Mouse (Mus musculus) embryonic facial prominence, embryonic 15.5 days (tissue): Measurements from ENCODE around the gene Gtf2i. TPM values are rescaled to one million over a fixed set of nuclear protein-coding genes. Genes with fewer than 3 reads are reported as not detected.

ENCODE experiments used
- ATAC-seq: fragments of 200-750 bp; cut with Nextera tagmentation; 2 replicates; pipeline ENCODE4 v1.8.0; 2017; ENCODE audit warnings: low read depth, moderate TSS enrichment; ENCODE audit not compliant: insufficient number of reproducible peaks, low FRiP score, low TSS enrichment
- H3K27ac ChIP-seq: fragments of 300-500 bp; sonication (generic); replicated peaks from 2 replicates; pipeline ENCODE4 v1.5.1; 2015; ENCODE audit warnings: mild to moderate bottlenecking, inconsistent platforms
- H3K27me3 ChIP-seq: fragments of 300-500 bp; sonication (generic); 2 replicates; pipeline ENCODE4 v1.6.1; 2015; ENCODE audit warnings: inconsistent platforms
- H3K36me3 ChIP-seq: fragments of 300-500 bp; sonication (generic); 2 replicates; pipeline ENCODE4 v1.6.1; 2015; ENCODE audit warnings: mild to moderate bottlenecking, inconsistent platforms
- H3K4me1 ChIP-seq: fragments of 300-500 bp; sonication (generic); 2 replicates; pipeline ENCODE4 v1.6.1; 2015; ENCODE audit warnings: inconsistent platforms
- H3K4me2 ChIP-seq: fragments of 300-500 bp; sonication (generic); replicated peaks from 2 replicates; pipeline ENCODE4 v1.6.1; 2015; ENCODE audit warnings: mild to moderate bottlenecking, inconsistent platforms
- H3K4me3 ChIP-seq: fragments of 300-500 bp; sonication (generic); replicated peaks from 2 replicates; pipeline ENCODE4 v1.5.1; 2015; ENCODE audit warnings: mild to moderate bottlenecking, inconsistent platforms
- H3K9ac ChIP-seq: fragments of 300-500 bp; sonication (generic); 2 replicates; pipeline ENCODE4 v1.6.1; 2015; ENCODE audit warnings: inconsistent platforms
- H3K9me3 ChIP-seq: fragments of 300-500 bp; sonication (generic); replicated peaks from 2 replicates; pipeline ENCODE4 v1.6.1; 2016; ENCODE audit warnings: inconsistent platforms
- WGBS: fragments of 180-500 bp; shearing (Covaris S2); methylation state at CpG from one replicate; pipeline ENCODE4 v1.1.7; 2015; 5-methylcytosine and 5-hydroxymethylcytosine counted together
- polyA plus RNA-seq: library from polyadenylated mRNA; unstranded; fragments of >200 nt; fragmentation: Nextera tagmentation; extraction: Ambion mirVana; gene quantifications from 2 replicates; pipeline ENCODE4 v1.2.1, GENCODE M21; 2015

Gtf2i gene
- polyA plus RNA-seq, 1 experiment from 2014 or later = 202 TPM

DNA sequence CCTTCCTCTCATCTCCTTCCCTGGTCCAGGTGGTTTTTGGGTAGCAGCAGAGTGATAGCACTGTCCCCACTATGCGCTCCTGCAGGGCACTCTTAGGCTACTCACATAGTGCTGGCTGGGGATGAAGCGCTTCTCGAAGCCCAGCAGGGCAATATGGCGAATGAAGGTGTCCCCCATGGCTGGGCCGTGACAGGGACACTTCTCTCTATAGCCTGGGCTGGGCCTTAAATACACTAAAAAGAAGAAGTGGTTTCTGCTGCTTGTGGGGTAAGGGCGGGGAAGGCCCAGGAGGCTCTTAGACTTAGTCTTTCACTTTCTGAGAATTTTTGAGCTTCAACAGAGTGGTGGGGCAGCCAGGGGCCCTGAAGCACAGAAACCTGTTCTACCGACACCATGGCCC is 85.2 kb downstream of the Gtf2i start, which contains the start of gene Ncf1:
Gene Ncf1, minus strand, starts transcription at position 235 of the 400 bp plus-strand sequence.
- Histone ChIP-seq H3K4me1 (peaks cover 46% of the 10 kb centered on the region), H3K4me3 (no peak within 1 kb of the TSS), H3K36me3 (no peaks in the 10 kb centered on the region), H3K9me3 (no peaks in the 10 kb centered on the region), H3K27me3 (no peaks in the 10 kb centered on the region), H3K27ac (peak within 1 kb of the TSS; percentile 63), H3K9ac (no peak within 1 kb of the TSS), H3K4me2 (no peak within 1 kb of the TSS)
- 71% methylated on average over 7 of the region's 7 CpGs for WGBS
- ATAC-seq = no peak

- H3K9ac ChIP-seq = no peak overlapping the region
- no peak for ATAC-seq
- H3K4me2 ChIP-seq = no peak overlapping the region
- H3K27ac ChIP-seq = 0 out of 2 replicates have a peak overlapping the region, but pooled peaks have one; percentile 25
- H3K4me1 ChIP-seq = peaks cover 35% of the 10 kb centered on the region
- no peaks in the 10 kb centered on the region for H3K36me3 ChIP-seq
- H3K9me3 ChIP-seq = no peaks in the 10 kb centered on the region
- 63% methylated on average over 6 of the region's 6 CpGs for WGBS
- no peak overlapping the region for H3K4me3 ChIP-seq
- no peaks in the 10 kb centered on the region for H3K27me3 ChIP-seq
These were observed 86.3 kb downstream of the Gtf2i start for GRCm38 (mm10) chr5:134228249-134228638.

- Histone ChIP-seq H3K27ac (0 out of 2 replicates have a peak overlapping the region, but pooled peaks have one; percentile 25), H3K4me3 (no peak overlapping the region), H3K9ac (no peak overlapping the region)
These were observed 86.8 kb downstream of the Gtf2i start for GRCm38 (mm10) chr5:134227574-134228248.

DNA sequence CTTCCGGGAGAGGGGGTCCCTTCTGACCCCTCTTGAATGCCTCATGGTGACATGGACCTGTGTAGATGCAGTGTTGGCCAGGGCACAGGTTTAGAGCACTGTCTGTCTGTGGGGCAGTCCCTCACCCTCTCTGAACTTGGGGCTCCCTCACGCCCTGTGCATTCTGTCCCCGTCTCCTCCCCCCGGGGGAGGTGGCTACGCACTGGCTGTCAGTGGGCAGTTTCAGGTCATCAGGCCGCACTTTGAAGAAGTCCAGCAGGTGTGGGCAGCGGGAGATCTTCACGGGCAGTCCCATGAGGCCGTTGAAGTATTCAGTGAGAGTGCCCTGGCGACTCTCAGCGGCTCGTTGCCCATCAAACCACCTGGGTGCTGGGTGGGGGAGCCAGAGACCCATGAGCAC is 87.6 kb downstream of the Gtf2i start:
- Histone ChIP-seq H3K36me3 (no peaks in the 10 kb centered on the region), H3K9ac (no peak overlapping the region), H3K27ac (0 out of 2 replicates have a peak overlapping the region, but pooled peaks have one; percentile 1), H3K4me2 (no peak overlapping the region), H3K9me3 (no peaks in the 10 kb centered on the region), H3K4me3 (no peak overlapping the region), H3K4me1 (peaks cover 28% of the 10 kb centered on the region), H3K27me3 (peaks cover 8% of the 10 kb centered on the region; the same call in 1 of the 2 replicates)
- no peak for ATAC-seq
- WGBS = 67% methylated on average over 12 of the region's 12 CpGs

More at GRCm38 (mm10) chr5:134227574-134228248, 86.8 kb downstream of the Gtf2i start:
- WGBS = 38% methylated on average over 11 of the region's 11 CpGs
- H3K27me3 ChIP-seq = 0 out of 2 replicates have a peak, but pooled peaks cover under 1% of the 10 kb centered on the region
- H3K4me1 ChIP-seq = peaks cover 31% of the 10 kb centered on the region
- H3K4me2 ChIP-seq = no peak overlapping the region
- H3K9me3 ChIP-seq = no peaks in the 10 kb centered on the region
- ATAC-seq = no peak
- no peaks in the 10 kb centered on the region for H3K36me3 ChIP-seq

DNA sequence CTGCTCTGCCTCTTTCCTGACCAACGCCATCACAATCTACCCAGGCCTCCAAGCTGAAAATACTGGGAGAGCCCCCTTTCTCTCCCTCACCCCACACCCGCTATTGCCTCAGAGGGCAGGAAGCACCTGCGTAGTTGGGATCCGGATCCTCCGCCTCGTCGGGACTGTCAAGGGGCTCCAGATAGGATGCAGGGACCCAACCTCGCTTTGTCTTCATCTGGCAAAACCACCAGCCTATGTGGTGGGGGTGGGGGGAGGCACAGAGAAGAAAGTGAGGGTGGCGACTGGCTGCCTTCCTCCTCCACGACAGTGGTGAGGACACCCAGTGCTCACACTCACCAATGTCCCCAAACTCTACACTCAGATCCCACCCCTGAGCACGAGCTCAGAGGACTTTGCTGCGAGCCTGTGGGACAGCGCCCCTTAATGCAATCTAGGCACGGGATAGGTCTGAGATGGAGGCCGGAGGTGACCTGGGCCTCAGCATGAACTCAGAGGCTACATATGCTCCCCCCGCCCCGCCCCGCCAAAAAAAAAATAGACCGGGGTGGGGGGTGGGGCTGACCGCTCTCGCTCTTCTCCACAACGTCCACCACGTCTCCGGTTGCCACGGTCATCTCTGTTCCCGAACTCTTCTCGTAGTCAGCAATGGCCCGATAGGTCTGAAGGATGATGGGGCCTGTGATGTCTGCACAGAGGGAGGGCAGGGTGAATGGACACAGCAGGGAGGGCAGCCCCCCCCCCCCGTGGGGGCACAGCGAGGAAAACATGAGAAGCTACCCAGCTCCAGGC is 89.3 kb downstream of the Gtf2i start:
- Histone ChIP-seq H3K27me3 (peaks cover 10% of the 10 kb centered on the region; the same call in 1 of the 2 replicates), H3K4me3 (no peak overlapping the region), H3K9me3 (no peaks in the 10 kb centered on the region), H3K9ac (no peak overlapping the region), H3K4me2 (no peak overlapping the region), H3K4me1 (peaks cover 36% of the 10 kb centered on the region), H3K27ac (no peak overlapping the region), H3K36me3 (no peaks in the 10 kb centered on the region)
- WGBS = 76% methylated on average over 30 of the region's 30 CpGs
- no peak for ATAC-seq

- Histone ChIP-seq H3K9ac (peak overlapping the region; percentile 28; the same call in 1 of the 2 replicates), H3K9me3 (no peaks in the 10 kb centered on the region), H3K4me1 (peaks cover 23% of the 10 kb centered on the region), H3K27ac (no peak overlapping the region), H3K4me3 (peak overlapping the region; percentile 34), H3K27me3 (peaks cover 10% of the 10 kb centered on the region; the same call in 1 of the 2 replicates), H3K4me2 (peak overlapping the region; percentile 60), H3K36me3 (peaks cover 8% of the 10 kb centered on the region; the same call in 1 of the 2 replicates)
- 2% methylated on average over 36 of the region's 36 CpGs for WGBS
- ATAC-seq = no peak
These were observed 92.8 kb downstream of the Gtf2i start for GRCm38 (mm10) chr5:134221708-134222150.

GRCm38 (mm10) chr5:134221278-134221677 is 93.3 kb downstream of the Gtf2i start:
- Histone ChIP-seq H3K9me3 (no peaks in the 10 kb centered on the region), H3K4me3 (peak overlapping the region; percentile 34), H3K36me3 (peaks cover 13% of the 10 kb centered on the region; the same call in 1 of the 2 replicates), H3K27ac (no peak overlapping the region), H3K27me3 (peaks cover 10% of the 10 kb centered on the region; the same call in 1 of the 2 replicates), H3K4me2 (peak overlapping the region; percentile 60), H3K4me1 (peaks cover 18% of the 10 kb centered on the region), H3K9ac (no peak overlapping the region)
- 32% methylated on average over 4 of the region's 4 CpGs for WGBS
- ATAC-seq = no peak

GRCm38 (mm10) chr5:134217900-134218299 is 96.7 kb downstream of the Gtf2i start:
- H3K36me3 ChIP-seq = peaks cover 17% of the 10 kb centered on the region; the same call in 1 of the 2 replicates
- no peak overlapping the region for H3K9ac ChIP-seq
- peaks cover 16% of the 10 kb centered on the region for H3K4me1 ChIP-seq
- peaks cover 10% of the 10 kb centered on the region; the same call in 1 of the 2 replicates for H3K27me3 ChIP-seq
- 86% methylated on average over 7 of the region's 7 CpGs for WGBS
- no peak overlapping the region for H3K4me3 ChIP-seq
- H3K4me2 ChIP-seq = no peak overlapping the region
- H3K9me3 ChIP-seq = no peaks in the 10 kb centered on the region
- ATAC-seq = no peak
- H3K27ac ChIP-seq = no peak overlapping the region

DNA sequence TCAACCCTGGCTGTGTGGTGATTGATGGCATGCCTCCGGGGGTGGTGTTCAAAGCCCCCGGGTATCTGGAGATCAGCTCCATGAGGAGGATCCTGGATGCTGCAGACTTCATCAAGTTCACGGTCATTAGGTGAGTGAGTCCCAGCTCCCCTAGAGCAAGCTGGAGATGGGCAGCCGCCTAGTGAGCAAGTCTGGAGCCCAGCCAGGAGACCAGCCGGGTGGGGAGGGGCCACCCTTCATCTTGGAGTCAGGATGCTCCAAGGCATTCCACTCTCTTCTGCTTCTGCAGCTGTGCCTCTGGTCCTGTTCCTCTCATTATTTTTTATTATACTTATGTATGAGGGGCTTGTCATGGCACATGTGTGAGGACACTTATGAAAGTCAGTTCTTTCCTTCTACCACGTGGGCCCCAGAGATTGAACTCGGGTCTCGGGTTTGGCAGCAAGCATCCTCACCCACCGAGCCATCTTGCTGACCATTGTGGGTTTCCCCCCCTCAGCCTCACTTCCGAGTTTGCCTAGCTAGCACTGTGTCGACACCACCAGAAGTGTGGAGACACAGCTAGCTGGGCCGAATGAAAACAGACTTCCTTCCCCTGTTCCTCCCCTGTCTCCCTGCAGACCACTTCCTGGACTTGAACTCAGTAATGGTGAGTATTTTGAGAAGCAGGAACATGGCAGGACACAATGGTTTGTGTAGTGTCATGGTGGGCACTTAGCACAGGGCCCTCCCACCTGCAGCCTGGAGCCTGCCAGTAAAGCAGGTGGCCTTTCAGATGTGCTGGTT is 100.3 kb downstream of the Gtf2i start:
- Histone ChIP-seq H3K36me3 (peaks cover 27% of the 10 kb centered on the region), H3K27me3 (no peaks in the 10 kb centered on the region), H3K4me2 (no peak overlapping the region), H3K9me3 (no peaks in the 10 kb centered on the region), H3K9ac (no peak overlapping the region), H3K4me1 (0 out of 2 replicates have a peak, but pooled peaks cover 4% of the 10 kb centered on the region), H3K27ac (no peak overlapping the region), H3K4me3 (no peak overlapping the region)
- WGBS = 69% methylated on average over 12 of the region's 12 CpGs
- ATAC-seq = no peak

DNA sequence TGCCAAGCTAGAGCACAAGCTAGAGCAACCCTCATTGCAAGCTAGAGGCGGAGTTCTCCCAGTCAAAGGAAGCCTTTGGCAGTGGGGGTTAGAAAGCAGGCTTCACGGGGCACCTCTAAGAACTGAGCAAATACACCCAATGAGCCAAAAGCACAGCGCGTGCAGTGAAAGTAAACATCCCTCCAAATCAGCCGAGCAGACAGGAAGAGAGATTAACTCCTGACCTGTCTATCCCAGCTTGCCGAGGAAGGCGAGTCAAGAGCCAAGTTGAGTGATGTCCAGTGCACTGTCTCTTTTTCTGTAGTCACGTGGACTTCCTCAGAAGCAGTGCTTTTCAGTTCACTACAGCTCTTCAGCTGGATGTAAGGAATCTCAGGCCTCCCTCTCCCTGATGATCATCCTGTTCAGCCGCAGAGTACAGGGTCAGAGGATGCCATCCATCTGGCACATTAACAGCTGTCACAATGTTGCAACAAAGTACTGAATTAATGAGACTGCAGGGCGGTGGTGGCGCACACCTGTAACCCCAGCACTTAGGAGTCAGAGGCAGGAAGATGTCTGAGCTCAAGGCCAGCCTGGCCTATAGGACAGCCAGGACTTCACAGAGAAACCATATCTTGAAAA is 104.5 kb downstream of the Gtf2i start:
- H3K27me3 ChIP-seq = no peaks in the 10 kb centered on the region
- H3K36me3 ChIP-seq = peaks cover 16% of the 10 kb centered on the region
- no peak; the same call in 1 of the 2 replicates for ATAC-seq
- H3K4me2 ChIP-seq = no peak overlapping the region
- 0 out of 2 replicates have a peak, but pooled peaks cover 4% of the 10 kb centered on the region for H3K4me1 ChIP-seq
- H3K4me3 ChIP-seq = no peak overlapping the region
- no peaks in the 10 kb centered on the region for H3K9me3 ChIP-seq
- no peak overlapping the region for H3K27ac ChIP-seq
- WGBS = 59% methylated on average over 11 of the region's 11 CpGs
- no peak overlapping the region for H3K9ac ChIP-seq
